16 mouse cellular contexts compared by ENCODE assay signal in genomic region chr2:78064321-78065037, GRCm38 (mm10).
DNase-seq lines count a peak whose midpoint lies in the region; ATAC-seq and TF ChIP-seq lines count a peak whose summit lies in the region.
"Had no signal": no experiment of that assay in that cellular context is flagged by ENCODE, and none has a peak within 500 bp of the region (broad histone marks: within the 10 kb centered on the region; RNA-seq: fewer than 3 reads in every experiment).

No protein-coding gene starts in this region.

- H3K36me3 ChIP-seq in embryonic facial prominence, embryonic 10.5 days (replicated peaks) = no peaks in the 10 kb centered on the region
- H3K36me3 ChIP-seq in hindbrain, embryonic 11.5 days (ENCODE audit: control insufficient read depth, insufficient read depth, low read length) = no peaks in the 10 kb centered on the region
- no peaks in the 10 kb centered on the region for H3K36me3 ChIP-seq in midbrain, embryonic 12.5 days
- H3K36me3 ChIP-seq in lung, postnatal 0 days (ENCODE audit: insufficient read depth, low read length) = no peaks in the 10 kb centered on the region
- H3K36me3 ChIP-seq: embryonic facial prominence, embryonic 13.5 days; G1E; heart, embryonic 10.5 days; limb, embryonic 15.5 days had no signal

- H3K9ac ChIP-seq in hindbrain, embryonic 11.5 days (ENCODE audit: low read depth, low read length) = no peak overlapping the region
- H3K9ac ChIP-seq in midbrain, embryonic 12.5 days (replicated peaks) = no peak overlapping the region
- no peak overlapping the region for H3K9ac ChIP-seq in lung, postnatal 0 days (replicated peaks; ENCODE audit: low read depth)
- H3K9ac ChIP-seq: embryonic facial prominence, embryonic 13.5 days; limb, embryonic 15.5 days had no signal

- WGBS in embryonic facial prominence, embryonic 10.5 days = 29% methylated on average over 16 of the region's 16 CpGs
- WGBS in hindbrain, embryonic 11.5 days = 31% methylated on average over 16 of the region's 16 CpGs
- 38% methylated on average over 16 of the region's 16 CpGs for whole genome bisulfite sequencing in midbrain, embryonic 12.5 days
- 70% methylated on average over 16 of the region's 16 CpGs for WGBS in lung, postnatal 0 days

- no peak for TF ChIP-seq CTCF in lung, postnatal 0 days (IDR thresholded peaks at IDR 0.05)

- peak; percentile 81 for ATAC-seq in hindbrain, embryonic 11.5 days (ENCODE audit: low FRiP score)
- ATAC-seq in midbrain, embryonic 12.5 days (ENCODE audit: low FRiP score, low read depth) = peak; percentile 72
- no peak for ATAC-seq in lung, postnatal 0 days

- H3K4me2 ChIP-seq in hindbrain, embryonic 11.5 days (replicated peaks; ENCODE audit: low read depth, low read length) = no peak overlapping the region
- peak overlapping the region; percentile 11; the same call in 1 of the 2 replicates for H3K4me2 ChIP-seq in midbrain, embryonic 12.5 days (replicated peaks)
- no peak overlapping the region for H3K4me2 ChIP-seq in lung, postnatal 0 days (replicated peaks; ENCODE audit: low read depth, low read length)
- H3K4me2 ChIP-seq: embryonic facial prominence, embryonic 13.5 days; limb, embryonic 15.5 days had no signal

- no peak overlapping the region for H3K27ac ChIP-seq in embryonic facial prominence, embryonic 10.5 days (replicated peaks)
- H3K27ac ChIP-seq in hindbrain, embryonic 11.5 days (ENCODE audit: low read depth, low read length) = no peak overlapping the region; the same call in 1 of the 2 replicates
- no peak overlapping the region for H3K27ac ChIP-seq in midbrain, embryonic 12.5 days (replicated peaks)
- no peak overlapping the region for H3K27ac ChIP-seq in lung, postnatal 0 days (ENCODE audit: low read length)
- H3K27ac ChIP-seq: embryonic facial prominence, embryonic 13.5 days; heart, embryonic 10.5 days; kidney, postnatal 0 days; limb, embryonic 15.5 days had no signal

- DNase-seq in 416B (ENCODE audit: low read depth) = peak; percentile 17
- DNase-seq in embryonic facial prominence, embryonic 10.5 days (ENCODE audit: low spot score) = peak; percentile 76
- peak; percentile 54 for DNase-seq in hindbrain, embryonic 11.5 days (ENCODE audit: low spot score)
- no peak for DNase-seq in natural killer cell, adult 2 months (ENCODE audit: low spot score in 2 of 2)
- no peak for DNase-seq in gastrocnemius, postnatal 4 days (ENCODE audit: low spot score in 2 of 2)
- DNase-seq in lung, postnatal 0 days (ENCODE audit: low spot score) = no peak
- DNase-seq in right cerebral cortex, adult 2 months (ENCODE audit: low spot score in 2 of 2) = no peak
- DNase-seq: B cell, adult 2 months; cerebellum, adult 11-12 months; lung, postnatal 10 days had no signal

- TF ChIP-seq EP300 in lung, postnatal 0 days (IDR thresholded peaks at IDR 0.05) = no peak

- peaks cover 43% of the 10 kb centered on the region for H3K27me3 ChIP-seq in embryonic facial prominence, embryonic 10.5 days (replicated peaks; ENCODE audit: low read depth, poor library complexity, severe bottlenecking)
- H3K27me3 ChIP-seq in hindbrain, embryonic 11.5 days (ENCODE audit: control insufficient read depth, insufficient read depth, low read length) = peaks cover 2% of the 10 kb centered on the region; the same call in 1 of the 2 replicates
- peaks cover 28% of the 10 kb centered on the region for H3K27me3 ChIP-seq in midbrain, embryonic 12.5 days
- no peaks in the 10 kb centered on the region for H3K27me3 ChIP-seq in lung, postnatal 0 days (replicated peaks; ENCODE audit: insufficient read depth, low read length)
- H3K27me3 ChIP-seq: limb, embryonic 15.5 days had no signal

- H3K4me3 ChIP-seq in embryonic facial prominence, embryonic 10.5 days = no peak overlapping the region
- H3K4me3 ChIP-seq in hindbrain, embryonic 11.5 days (ENCODE audit: low read depth, low read length) = no peak overlapping the region
- no peak overlapping the region for H3K4me3 ChIP-seq in midbrain, embryonic 12.5 days
- H3K4me3 ChIP-seq in lung, postnatal 0 days (ENCODE audit: low read depth, low read length) = no peak overlapping the region
- H3K4me3 ChIP-seq: embryonic facial prominence, embryonic 13.5 days; heart, embryonic 10.5 days; limb, embryonic 15.5 days had no signal

- H3K9me3 ChIP-seq in embryonic facial prominence, embryonic 10.5 days = no peaks in the 10 kb centered on the region
- H3K9me3 ChIP-seq in hindbrain, embryonic 11.5 days (ENCODE audit: control insufficient read depth, low read length) = no peaks in the 10 kb centered on the region
- no peaks in the 10 kb centered on the region for H3K9me3 ChIP-seq in midbrain, embryonic 12.5 days
- no peaks in the 10 kb centered on the region for H3K9me3 ChIP-seq in lung, postnatal 0 days (ENCODE audit: low read length)
- H3K9me3 ChIP-seq: embryonic facial prominence, embryonic 13.5 days; G1E; heart, embryonic 10.5 days; limb, embryonic 15.5 days had no signal

- peaks cover 12% of the 10 kb centered on the region for H3K4me1 ChIP-seq in embryonic facial prominence, embryonic 10.5 days
- no peaks in the 10 kb centered on the region for H3K4me1 ChIP-seq in hindbrain, embryonic 11.5 days (replicated peaks; ENCODE audit: control insufficient read depth, insufficient read depth, low read length)
- H3K4me1 ChIP-seq in midbrain, embryonic 12.5 days = no peaks in the 10 kb centered on the region
- H3K4me1 ChIP-seq in lung, postnatal 0 days (ENCODE audit: insufficient read depth, low read depth, low read length) = no peaks in the 10 kb centered on the region
- H3K4me1 ChIP-seq: embryonic facial prominence, embryonic 13.5 days; heart, embryonic 10.5 days; limb, embryonic 15.5 days had no signal

Comparison
In these comparisons a context has a peak if more than half of its experiments do, and no peak if none do; other contexts are left out.
1. DNase-seq: peak in 416B (single experiment), embryonic facial prominence, embryonic 10.5 days (single experiment) and hindbrain, embryonic 11.5 days (single experiment); none in natural killer cell, adult 2 months (0 of 2), gastrocnemius, postnatal 4 days (0 of 2), lung, postnatal 0 days (single experiment) and right cerebral cortex, adult 2 months (0 of 2).